Mouse (Mus musculus) midbrain, embryonic 12.5 days (tissue): ENCODE measurements around the gene Phox2b. TPM values are rescaled to one million over a fixed set of nuclear protein-coding genes. Genes with fewer than 3 reads are reported as not detected.

Experiments used
- ATAC-seq: fragments of 200-750 bp; cut with Nextera tagmentation; 2 replicates; pipeline ENCODE4 v1.8.0; 2017; ENCODE audit warnings: low read depth, moderate TSS enrichment, moderate library complexity; ENCODE audit not compliant: low FRiP score
- H3K27ac ChIP-seq: fragments of 300-500 bp; sonication (generic); replicated peaks from 2 replicates; pipeline ENCODE4 v1.5.1; 2016; ENCODE audit warnings: mild to moderate bottlenecking
- H3K27me3 ChIP-seq: fragments of 300-500 bp; sonication (generic); 2 replicates; pipeline ENCODE4 v1.6.1; 2016; ENCODE audit warnings: mild to moderate bottlenecking
- H3K36me3 ChIP-seq: fragments of 300-500 bp; sonication (generic); 2 replicates; pipeline ENCODE4 v1.6.1; 2016
- H3K4me1 ChIP-seq: fragments of 300-500 bp; sonication (generic); 2 replicates; pipeline ENCODE4 v1.6.1; 2016
- H3K4me2 ChIP-seq: fragments of 300-500 bp; sonication (generic); replicated peaks from 2 replicates; pipeline ENCODE4 v1.6.1; 2016; ENCODE audit warnings: mild to moderate bottlenecking, moderate library complexity
- H3K4me3 ChIP-seq: fragments of 300-500 bp; sonication (generic); 2 replicates; pipeline ENCODE4 v1.5.1; 2016; ENCODE audit warnings: mild to moderate bottlenecking
- H3K9ac ChIP-seq: fragments of 300-500 bp; sonication (generic); replicated peaks from 2 replicates; pipeline ENCODE4 v1.6.1; 2016; ENCODE audit warnings: mild to moderate bottlenecking, moderate library complexity
- H3K9me3 ChIP-seq: fragments of 300-500 bp; sonication (generic); 2 replicates; pipeline ENCODE4 v1.6.1; 2016; ENCODE audit warnings: mild to moderate bottlenecking
- WGBS: fragments of 180-500 bp; shearing (Covaris S2); methylation state at CpG from one replicate; pipeline ENCODE4 v1.1.7; 2016; 5-methylcytosine and 5-hydroxymethylcytosine counted together
- microRNA-seq: library from miRNA; unstranded; fragments of <30 nt; microRNA quantifications from one replicate; pipeline ENCODE4, GENCODE M21; 2017
- polyA plus RNA-seq: library from polyadenylated mRNA; unstranded; fragments of >200 nt; fragmentation: Nextera tagmentation; extraction: Ambion mirVana; gene quantifications from 2 replicates; pipeline ENCODE4 v1.2.1, GENCODE M21; 2016

Gene Phox2b
- polyA plus RNA-seq, 1 experiment from 2014 or later = 1.1 TPM

GRCm38 (mm10) chr5:67060519-67060918, 38.6 kb downstream of the Phox2b start:
- no peaks in the 10 kb centered on the region for H3K4me1 ChIP-seq
- no peak overlapping the region for H3K9ac ChIP-seq
- H3K27me3 ChIP-seq = no peaks in the 10 kb centered on the region
- H3K4me3 ChIP-seq = no peak overlapping the region
- H3K4me2 ChIP-seq = no peak overlapping the region
- H3K36me3 ChIP-seq = no peaks in the 10 kb centered on the region
- H3K27ac ChIP-seq = no peak overlapping the region
- H3K9me3 ChIP-seq = no peaks in the 10 kb centered on the region
- no peak for ATAC-seq
- WGBS = 80% methylated on average over 2 of the region's 4 CpGs

DNA sequence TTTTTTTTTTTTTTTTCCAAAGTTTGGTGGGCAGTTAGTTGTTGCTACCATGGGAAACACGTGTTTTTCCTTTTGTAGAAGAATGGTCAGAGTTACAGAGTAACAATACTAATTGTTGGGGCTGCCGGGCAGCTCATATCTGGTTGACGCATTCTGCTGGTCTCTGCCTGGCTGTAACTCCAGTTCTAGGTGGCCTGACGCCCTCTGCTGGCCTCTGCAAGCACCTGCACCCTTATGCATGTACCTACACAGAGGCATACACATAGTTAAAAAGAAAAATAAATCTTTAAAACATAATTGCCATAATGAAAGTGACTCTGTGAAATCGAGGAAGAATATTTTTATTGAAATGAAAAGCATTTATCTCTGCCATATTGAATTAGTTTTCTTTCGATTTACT, 41.3 kb downstream of the Phox2b start:
- peaks cover 7% of the 10 kb centered on the region; the same call in 1 of the 2 replicates for H3K36me3 ChIP-seq
- H3K9ac ChIP-seq = no peak overlapping the region
- H3K9me3 ChIP-seq = no peaks in the 10 kb centered on the region
- H3K27ac ChIP-seq = no peak overlapping the region
- no peak overlapping the region for H3K4me2 ChIP-seq
- 85% methylated on average over 6 of the region's 6 CpGs for WGBS
- no peak overlapping the region for H3K4me3 ChIP-seq
- no peaks in the 10 kb centered on the region for H3K4me1 ChIP-seq
- ATAC-seq = no peak
- no peaks in the 10 kb centered on the region for H3K27me3 ChIP-seq

GRCm38 (mm10) chr5:67048003-67048402, 51.1 kb downstream of the Phox2b start:
- H3K4me1 ChIP-seq = no peaks in the 10 kb centered on the region
- no peak overlapping the region for H3K27ac ChIP-seq
- H3K9me3 ChIP-seq = no peaks in the 10 kb centered on the region
- H3K9ac ChIP-seq = no peak overlapping the region
- no peak overlapping the region for H3K4me3 ChIP-seq
- no peaks in the 10 kb centered on the region for H3K27me3 ChIP-seq
- ATAC-seq = peak; percentile 52; the same call in 1 of the 2 replicates
- H3K4me2 ChIP-seq = no peak overlapping the region
- 19% methylated on average over 4 of the region's 4 CpGs for WGBS
- peaks cover 3% of the 10 kb centered on the region; the same call in 1 of the 2 replicates for H3K36me3 ChIP-seq

Small RNAs within 50 kb of the gene (microRNA-seq; reads per million reads assigned to microRNA genes)
- not detected for gene Gm23841

Other genes starting within 250 kb of the Phox2b start
- 99.3 and 106 TPM in 2 replicates for gene Tmem33, start 161.3 kb upstream of the Phox2b start, polyA plus RNA-seq
- 147 and 149 TPM in 2 replicates for gene Slc30a9, start 207.7 kb upstream of the Phox2b start, polyA plus RNA-seq